Mouse (Mus musculus) macrophage (primary cell): ENCODE data around the gene Trim25. TPM values are rescaled to one million over a fixed set of nuclear protein-coding genes. Genes with fewer than 3 reads are reported as not detected.

Experiments
- H3K27ac ChIP-seq: fragments of 350-480 bp; formaldehyde crosslinking; 2 replicates; pipeline ENCODE4 v1.9.0; 2021
- H3K36me3 ChIP-seq: fragments of 350-480 bp; formaldehyde crosslinking; 2 replicates; pipeline ENCODE4 v1.9.0; 2021; ENCODE audit errors: inconsistent target
- H3K4me3 ChIP-seq: fragments of 350-480 bp; formaldehyde crosslinking; 2 replicates; pipeline ENCODE4 v1.9.0; 2021; ENCODE audit errors: inconsistent target
- H3K79me2 ChIP-seq: fragments of 350-480 bp; formaldehyde crosslinking; 2 replicates; pipeline ENCODE4 v1.9.0; 2021; ENCODE audit errors: inconsistent target
- WGBS: methylation state at CpG from one replicate; pipeline ENCODE4 v1.1.7; 2026; ENCODE audit warnings: inconsistent platforms; ENCODE audit not compliant: missing documents; 5-methylcytosine and 5-hydroxymethylcytosine counted together
- polyA plus RNA-seq: library from polyadenylated mRNA; stranded (reverse); fragments of 250-400 nt; gene quantifications from 3 replicates; pipeline ENCODE4 v1.2.4, GENCODE M21; 2018; ENCODE audit warnings: inconsistent platforms

The Trim25 gene
- polyA plus RNA-seq, 1 experiment from 2014 or later, result 117 TPM

DNA sequence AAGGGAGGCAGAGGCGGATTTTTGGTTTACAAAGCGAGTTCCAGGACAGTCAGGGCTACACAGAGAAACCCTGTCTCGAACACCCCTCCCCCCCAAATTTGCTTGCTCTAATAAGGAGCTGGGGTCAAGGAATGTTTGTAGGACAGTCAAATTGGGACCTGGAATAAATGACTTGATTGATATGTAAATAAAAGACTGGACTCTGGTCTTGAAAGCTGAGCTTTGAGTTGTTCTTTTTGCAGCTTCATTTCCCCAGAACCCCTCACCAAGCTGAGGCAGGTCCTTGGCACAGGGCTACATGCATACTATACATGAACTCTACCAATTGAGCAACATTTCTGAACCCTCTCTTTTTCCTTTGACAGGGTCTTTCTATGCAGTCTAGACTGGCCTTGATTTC, 46.8 kb downstream of the Trim25 start:
- Histone ChIP-seq H3K27ac (no peak overlapping the region), H3K4me3 (no peak overlapping the region), H3K36me3 (peaks cover 53% of the 10 kb centered on the region), H3K79me2 (no peaks in the 10 kb centered on the region)
- WGBS, result 100% methylated on average over 3 of the region's 3 CpGs

DNA sequence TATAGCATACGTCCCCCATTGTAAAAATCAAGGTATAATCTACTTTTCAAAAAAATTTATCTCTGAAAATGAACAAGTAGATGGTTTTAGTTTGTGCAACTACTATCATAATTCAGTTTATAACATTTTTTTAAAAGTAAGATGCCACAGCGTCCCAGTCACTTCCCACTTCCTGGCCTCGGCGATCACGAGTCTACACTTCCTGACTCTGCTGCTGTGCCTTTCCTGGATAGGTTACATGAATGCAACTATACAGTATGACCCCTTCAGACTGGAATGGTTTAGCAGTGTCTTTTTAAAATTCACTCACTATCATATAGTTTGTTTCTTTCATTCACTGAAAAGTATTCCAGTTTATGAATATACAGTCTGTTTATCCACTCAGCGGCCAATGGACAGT, 52.6 kb downstream of the Trim25 start:
- Histone ChIP-seq H3K36me3 (peaks cover 30% of the 10 kb centered on the region), H3K79me2 (peaks cover 4% of the 10 kb centered on the region; the same call in 1 of the 2 replicates), H3K27ac (peak overlapping the region; percentile 49), H3K4me3 (no peak overlapping the region)
- WGBS, result 37% methylated on average over 6 of the region's 6 CpGs

DNA sequence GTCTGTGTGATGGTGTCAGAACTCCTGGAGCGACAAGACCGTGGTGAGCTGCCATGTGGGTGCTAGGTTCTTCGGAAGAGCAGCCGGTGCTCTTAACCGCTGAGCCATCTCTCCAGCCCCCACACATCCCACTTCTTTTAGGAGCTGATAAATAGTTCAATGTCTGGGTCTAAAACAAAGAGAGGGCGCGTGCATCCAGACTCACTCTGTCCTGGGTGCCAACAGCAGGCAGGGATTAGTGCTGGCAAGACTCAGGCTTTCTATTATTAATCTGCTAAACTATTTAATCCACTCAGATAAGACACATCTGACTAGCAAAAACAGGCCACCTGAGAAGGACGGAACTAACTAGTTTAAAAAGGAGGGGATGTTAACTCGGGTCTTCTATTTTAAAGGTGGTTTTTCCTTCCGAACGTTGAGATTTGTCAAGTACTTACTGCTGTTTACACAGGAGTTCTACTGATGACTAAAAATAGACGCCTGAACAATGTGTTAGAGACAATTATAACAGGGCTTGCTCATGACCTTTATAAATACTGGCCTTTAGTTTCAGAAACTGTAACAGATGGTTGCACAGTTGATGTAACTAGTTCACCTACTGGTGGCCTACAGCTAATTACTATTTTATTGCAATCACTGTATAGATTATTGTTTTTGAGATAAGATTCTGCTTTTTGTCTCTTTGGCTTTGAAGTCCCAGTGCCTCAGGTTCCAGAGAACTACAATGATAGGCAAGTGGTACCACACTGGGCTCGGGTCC, 56.9 kb downstream of the Trim25 start:
- WGBS, result 95% methylated on average over 13 of the region's 13 CpGs
- Histone ChIP-seq H3K79me2 (peaks cover 38% of the 10 kb centered on the region), H3K36me3 (0 out of 2 replicates have a peak, but pooled peaks cover 5% of the 10 kb centered on the region), H3K27ac (no peak overlapping the region), H3K4me3 (no peak overlapping the region)

DNA sequence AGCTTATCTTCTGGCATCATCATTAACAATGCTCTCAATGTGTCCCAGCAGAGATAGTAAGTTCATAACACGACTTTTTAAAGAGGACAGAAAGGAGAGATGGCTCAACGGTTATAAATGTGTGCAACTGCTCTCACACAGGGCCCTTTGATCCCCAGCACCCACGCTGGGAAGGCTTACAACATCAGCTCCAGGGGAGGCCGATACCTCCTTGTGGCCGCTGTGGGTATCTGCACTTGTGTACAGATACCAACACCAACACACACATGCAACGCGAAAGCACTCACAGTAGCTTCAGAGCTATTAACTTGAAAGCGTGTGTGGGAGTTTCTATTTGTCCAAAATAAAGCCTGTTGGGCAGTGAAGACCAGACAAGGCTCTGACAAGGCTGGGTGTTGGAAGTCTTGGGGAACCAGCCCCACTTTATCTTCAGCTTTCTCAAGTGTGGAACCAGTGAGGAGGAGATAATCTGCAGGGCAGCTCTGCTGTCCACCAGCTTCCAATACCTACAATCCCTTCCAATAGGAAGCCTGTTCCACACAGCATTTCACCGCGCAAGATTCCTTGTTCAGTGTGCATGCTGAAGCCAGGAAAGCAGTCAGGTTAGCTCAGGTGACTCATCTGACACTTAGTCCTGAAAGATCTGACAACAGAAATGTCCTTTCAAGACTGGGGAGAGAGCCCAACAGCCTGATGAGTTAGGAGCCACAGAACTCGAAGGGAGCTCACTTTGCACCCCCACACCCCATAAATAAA, 59.5 kb downstream of the Trim25 start:
- no peak overlapping the region for H3K4me3 ChIP-seq
- WGBS, result 82% methylated on average over 11 of the region's 11 CpGs
- peaks cover 38% of the 10 kb centered on the region for H3K79me2 ChIP-seq
- H3K27ac ChIP-seq, result no peak overlapping the region
- H3K36me3 ChIP-seq, result 0 out of 2 replicates have a peak, but pooled peaks cover 5% of the 10 kb centered on the region

DNA sequence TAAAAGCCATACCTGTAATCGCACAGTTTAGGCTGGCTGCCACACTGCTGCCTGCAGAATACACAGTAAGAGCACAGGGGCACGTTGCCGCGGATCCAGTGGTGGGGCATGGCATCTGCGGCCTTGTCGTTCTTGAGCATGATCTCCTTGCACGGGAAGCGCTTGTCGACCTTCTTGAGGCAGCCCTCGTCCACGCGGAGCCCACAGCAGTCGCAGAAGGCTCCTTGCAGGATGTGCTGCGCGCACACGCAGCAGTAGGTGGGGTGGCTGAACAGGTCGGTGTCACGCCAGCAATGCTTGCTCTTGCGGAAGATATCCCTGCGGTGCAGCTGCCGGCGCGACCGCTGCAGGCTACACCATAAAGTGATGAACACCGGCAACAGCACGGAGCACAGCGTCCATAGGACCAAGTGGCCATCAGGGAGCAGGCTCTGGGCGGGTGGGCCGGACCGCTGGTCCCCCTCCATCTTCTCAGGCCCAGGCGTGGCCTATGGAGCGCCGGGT, 60.8 kb downstream of the Trim25 start:
- H3K36me3 ChIP-seq, result 0 out of 2 replicates have a peak, but pooled peaks cover under 1% of the 10 kb centered on the region
- H3K27ac ChIP-seq, result no peak overlapping the region
- peaks cover 38% of the 10 kb centered on the region for H3K79me2 ChIP-seq
- peak overlapping the region; percentile 54 for H3K4me3 ChIP-seq
- WGBS, result 0% methylated on average over 33 of the region's 33 CpGs

DNA sequence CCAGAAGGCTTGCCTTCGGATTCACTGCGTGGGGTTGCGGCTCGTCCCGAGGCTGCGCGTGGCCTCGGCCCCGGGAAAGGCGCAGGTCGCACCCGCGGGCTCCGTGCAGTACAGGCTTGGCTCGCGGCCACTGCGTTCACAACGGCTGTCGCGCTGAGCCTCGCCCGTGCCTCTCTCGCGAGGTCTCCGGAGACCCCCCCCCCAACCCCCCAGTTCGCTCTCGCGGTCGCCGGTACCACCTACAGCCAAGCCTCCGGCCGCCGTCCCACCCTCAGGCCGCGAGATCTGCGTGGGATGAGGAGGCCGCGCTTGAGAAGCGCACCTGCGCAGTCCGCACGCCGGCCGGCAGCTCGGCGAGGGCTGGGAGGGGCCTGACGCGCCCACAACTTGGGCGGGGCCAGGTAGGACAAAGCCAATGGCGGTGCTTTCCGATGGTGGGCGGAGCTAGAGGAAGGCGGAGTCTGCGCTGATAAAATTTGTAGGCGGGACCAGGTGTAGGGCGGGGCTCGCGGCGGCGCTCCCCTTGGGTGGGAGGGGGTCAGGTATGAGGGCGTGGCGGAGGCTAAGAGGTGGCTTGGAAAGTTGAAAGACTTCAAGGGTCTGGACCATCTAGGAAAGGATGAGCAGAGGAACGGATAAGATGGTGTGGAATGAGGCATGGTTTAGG, 61.4 kb downstream of the Trim25 start:
- WGBS, result under 1% methylated on average over 61 of the region's 63 CpGs
- H3K27ac ChIP-seq, result no peak overlapping the region
- no peaks in the 10 kb centered on the region for H3K36me3 ChIP-seq
- H3K4me3 ChIP-seq, result peak overlapping the region; percentile 54
- peaks cover 38% of the 10 kb centered on the region for H3K79me2 ChIP-seq

DNA sequence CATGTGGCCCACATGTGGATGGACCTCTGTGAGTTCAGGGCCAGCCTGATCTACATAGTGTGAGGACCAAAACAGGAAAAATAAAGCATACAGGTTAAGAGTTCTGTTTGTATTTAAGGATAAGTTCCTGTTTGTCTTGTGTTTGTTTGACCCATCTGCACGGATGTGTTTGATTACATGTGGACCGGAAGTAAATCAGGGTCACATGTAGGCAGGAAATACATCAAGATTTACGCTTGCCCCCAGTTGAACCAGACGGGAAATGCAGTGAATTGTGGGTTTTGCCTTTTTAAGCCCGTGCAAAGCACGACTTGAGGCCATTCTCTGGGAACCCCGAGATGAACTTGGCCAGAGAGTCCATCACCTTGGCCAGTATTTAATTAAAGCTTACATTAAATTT, 62.2 kb downstream of the Trim25 start:
- Histone ChIP-seq H3K4me3 (no peak overlapping the region), H3K27ac (no peak overlapping the region), H3K36me3 (no peaks in the 10 kb centered on the region), H3K79me2 (peaks cover 38% of the 10 kb centered on the region)
- WGBS, result 30% methylated on average over 7 of the region's 7 CpGs

DNA sequence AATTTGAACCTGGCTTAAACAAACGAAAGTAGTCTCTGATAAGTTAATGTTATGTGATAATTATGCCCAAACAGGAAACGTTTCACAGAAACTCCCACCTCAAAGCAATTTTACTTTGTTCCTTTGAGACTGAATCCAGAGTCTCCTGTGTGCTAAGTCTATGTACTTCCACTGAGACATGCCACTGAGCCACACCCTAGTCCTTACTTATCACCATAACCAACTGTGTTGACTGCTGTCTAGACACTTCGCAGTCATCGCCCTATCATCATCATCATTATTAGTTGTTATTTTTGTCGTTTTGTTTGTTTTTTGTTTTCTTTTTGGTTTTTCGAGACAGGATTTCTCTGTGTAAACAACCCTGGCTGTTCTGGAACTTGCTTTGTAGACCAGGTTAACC, 65.1 kb downstream of the Trim25 start:
- H3K4me3 ChIP-seq, result no peak overlapping the region
- no peaks in the 10 kb centered on the region for H3K36me3 ChIP-seq
- 90% methylated on average over 6 of the region's 6 CpGs for WGBS
- peaks cover 8% of the 10 kb centered on the region for H3K79me2 ChIP-seq
- no peak overlapping the region for H3K27ac ChIP-seq

DNA sequence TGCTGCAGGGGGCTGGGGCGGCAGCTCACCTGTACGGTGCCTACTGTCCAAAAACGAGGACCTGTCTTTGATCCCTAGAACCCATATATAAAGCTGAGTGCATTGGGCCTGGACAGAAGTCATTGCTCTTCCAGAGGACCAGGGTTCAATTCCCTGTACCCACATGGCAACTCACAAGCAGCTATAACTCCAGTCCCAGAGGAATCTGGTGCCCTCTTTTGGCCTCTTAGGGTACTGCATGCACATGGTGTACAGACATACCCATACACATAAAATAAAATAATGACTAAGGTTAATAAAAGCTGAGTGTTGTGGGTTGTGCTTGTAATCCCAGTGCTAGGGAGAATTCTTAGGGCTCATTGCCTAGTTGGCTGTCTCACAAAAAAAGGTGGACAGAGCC, 66.1 kb downstream of the Trim25 start:
- Histone ChIP-seq H3K4me3 (no peak overlapping the region), H3K36me3 (no peaks in the 10 kb centered on the region), H3K27ac (no peak overlapping the region), H3K79me2 (no peaks in the 10 kb centered on the region)
- 100% methylated on average over 3 of the region's 3 CpGs for WGBS

DNA sequence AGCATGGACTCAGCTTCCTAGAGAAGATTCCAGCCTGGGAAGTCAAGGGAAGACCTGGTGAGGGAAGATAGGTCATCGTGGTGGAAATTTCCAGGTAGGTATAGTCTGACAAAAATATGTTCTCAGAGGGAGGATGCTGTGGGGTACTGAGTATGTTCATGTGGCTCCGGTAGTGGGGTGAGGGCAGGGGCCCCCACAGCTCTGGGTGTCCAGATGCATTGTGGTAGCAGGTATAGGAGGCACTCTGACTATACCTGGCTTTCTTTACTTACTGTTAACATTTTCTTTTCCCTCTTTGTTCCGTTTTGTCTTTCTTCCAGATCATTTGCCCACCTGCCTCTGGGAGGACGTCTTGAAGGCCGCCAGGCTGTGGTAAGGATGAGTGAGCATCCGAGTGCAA, 67.0 kb downstream of the Trim25 start:
- Histone ChIP-seq H3K27ac (no peak overlapping the region), H3K79me2 (no peaks in the 10 kb centered on the region), H3K36me3 (no peaks in the 10 kb centered on the region), H3K4me3 (no peak overlapping the region)
- WGBS, result 91% methylated on average over 6 of the region's 6 CpGs

DNA sequence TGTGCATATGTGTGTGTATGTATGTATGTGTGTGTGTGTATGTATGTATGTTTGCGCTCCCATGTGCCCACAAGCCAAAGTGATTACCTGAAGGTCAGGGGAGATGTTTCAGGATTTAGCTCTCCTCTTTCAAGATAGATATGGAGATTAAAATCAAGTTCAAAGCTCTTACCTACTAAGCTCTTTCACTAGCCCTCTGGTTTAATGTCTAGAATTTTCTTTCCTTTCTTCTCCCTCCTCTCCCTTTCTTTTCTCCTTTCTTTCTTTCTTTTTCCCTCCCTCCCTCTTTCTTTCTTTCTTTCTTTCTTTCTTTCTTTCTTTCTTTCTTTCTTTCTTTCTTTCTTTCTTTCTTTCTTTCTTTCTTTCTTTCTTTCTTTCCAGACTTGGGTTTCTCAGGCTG, 67.6 kb downstream of the Trim25 start, which contains the start of gene Dgke:
Gene Dgke (minus strand): TSS at position 101 of the 400 bp plus-strand sequence.
- H3K4me3 ChIP-seq, result no peak within 1 kb of the TSS
- H3K36me3 ChIP-seq, result no peaks in the 10 kb centered on the region
- WGBS, result 85% methylated on average over 1 of the region's 1 CpGs
- H3K27ac ChIP-seq, result no peak within 1 kb of the TSS
- H3K79me2 ChIP-seq, result no peaks in the 10 kb centered on the region

DNA sequence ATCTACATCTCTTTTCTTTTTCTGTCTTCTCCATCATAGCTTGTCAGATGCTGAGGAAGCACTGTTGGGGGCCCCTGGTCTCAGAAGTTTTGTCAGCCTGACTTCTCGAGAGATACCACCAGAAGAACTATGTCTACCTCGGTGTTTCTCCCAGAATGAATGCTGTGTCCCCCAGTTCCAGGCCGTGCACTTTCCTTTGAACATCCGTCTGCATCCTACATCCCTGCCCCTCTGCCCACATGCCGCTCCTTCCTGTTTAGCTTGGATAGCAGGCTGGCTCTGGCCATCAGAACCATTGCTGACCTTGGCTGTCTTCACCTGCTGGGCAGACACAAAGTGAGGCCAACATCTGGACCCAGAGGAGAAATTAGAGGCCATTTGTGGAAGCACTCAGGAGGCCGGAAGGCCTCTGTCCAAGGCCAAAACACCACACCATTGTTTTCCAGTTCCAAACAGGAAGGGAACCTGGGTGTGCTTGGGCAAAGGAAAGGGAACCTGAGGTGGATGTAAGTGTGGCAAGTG, 68.2 kb downstream of the Trim25 start:
- Histone ChIP-seq H3K79me2 (no peaks in the 10 kb centered on the region), H3K27ac (no peak overlapping the region), H3K4me3 (no peak overlapping the region), H3K36me3 (no peaks in the 10 kb centered on the region)
- 80% methylated on average over 6 of the region's 6 CpGs for WGBS

DNA sequence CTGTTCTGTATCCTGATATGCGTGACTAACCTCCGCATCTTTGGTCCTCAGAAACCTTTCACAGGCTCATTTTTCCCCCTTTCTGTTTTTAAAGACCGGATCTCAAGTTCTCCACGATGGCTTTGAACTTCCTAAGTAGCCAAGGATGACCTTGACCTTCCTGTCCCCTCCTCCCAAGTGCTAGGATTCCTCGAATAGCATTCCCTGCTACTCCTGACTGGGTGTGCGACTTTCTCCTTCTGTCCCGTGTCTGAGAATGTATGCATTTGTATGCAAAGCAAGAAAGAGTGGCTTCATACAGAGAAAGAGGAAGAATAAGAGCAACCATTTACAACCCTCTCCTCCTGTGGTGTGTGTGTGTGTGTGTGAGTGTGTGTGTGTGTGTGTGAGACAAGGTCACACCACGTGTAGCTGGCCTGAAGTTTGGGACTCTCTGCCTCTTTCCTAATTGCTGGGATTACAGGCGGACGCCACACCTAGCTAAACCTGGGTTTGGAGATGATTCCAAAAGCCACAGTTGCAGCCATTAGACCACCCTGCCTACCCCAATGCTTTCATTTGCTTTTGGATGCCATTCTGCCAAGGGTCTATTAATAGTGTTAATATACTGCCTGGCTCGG, 68.8 kb downstream of the Trim25 start:
- WGBS, result 69% methylated on average over 10 of the region's 11 CpGs
- no peak overlapping the region for H3K4me3 ChIP-seq
- no peaks in the 10 kb centered on the region for H3K36me3 ChIP-seq
- no peak overlapping the region for H3K27ac ChIP-seq
- H3K79me2 ChIP-seq, result no peaks in the 10 kb centered on the region

DNA sequence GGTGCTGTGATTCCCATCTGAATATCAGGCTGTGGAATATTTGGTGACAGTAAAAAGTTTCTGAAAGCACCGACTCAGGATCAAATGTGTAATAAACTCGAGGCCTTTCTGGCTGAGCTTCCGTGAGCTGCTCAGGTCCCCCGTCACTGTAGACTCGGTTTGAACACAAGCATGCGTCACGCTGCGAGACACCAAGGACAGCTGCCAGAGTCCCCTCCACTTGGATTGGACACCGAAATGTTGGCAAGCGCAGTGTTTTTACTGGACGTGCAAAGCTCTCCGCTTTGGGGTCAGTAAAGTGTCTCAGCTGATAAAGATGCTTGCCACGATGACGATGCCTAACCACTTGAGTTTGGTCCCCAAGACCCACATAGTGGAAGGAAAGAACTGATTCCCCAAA, 69.5 kb downstream of the Trim25 start:
- WGBS, result 97% methylated on average over 14 of the region's 14 CpGs
- no peaks in the 10 kb centered on the region for H3K79me2 ChIP-seq

More for the DNA sequence above, 69.5 kb downstream of the Trim25 start:
- Histone ChIP-seq H3K36me3 (no peaks in the 10 kb centered on the region), H3K27ac (no peak overlapping the region), H3K4me3 (no peak overlapping the region)
